15 mouse cellular contexts compared by ENCODE assay signal in the genomic region with DNA sequence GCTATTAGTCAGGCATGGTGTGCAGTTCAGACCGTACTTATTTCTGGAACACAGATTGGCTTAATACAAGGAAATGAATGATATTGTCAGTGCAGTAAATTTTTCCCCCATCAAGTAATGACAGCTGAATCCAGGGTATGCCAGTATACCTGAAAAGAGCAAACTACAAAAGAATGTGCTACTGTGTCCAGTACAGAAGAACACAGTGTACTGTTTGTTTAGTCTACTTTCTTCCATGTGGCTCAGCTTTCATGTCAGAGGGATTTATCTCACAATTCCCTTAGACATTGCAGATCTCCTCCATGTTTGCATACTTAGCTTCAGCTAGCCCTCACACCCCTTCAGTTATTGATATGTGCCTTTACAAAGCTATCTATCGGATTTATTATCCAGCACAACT.
"Had no signal": no experiment of that assay in that cellular context is flagged by ENCODE, and none has a peak within 500 bp of the region (broad histone marks: within the 10 kb centered on the region; RNA-seq: fewer than 3 reads in every experiment).

No protein-coding gene starts in this region.

- H3K9ac ChIP-seq: midbrain, embryonic 15.5 days; neural tube, embryonic 12.5 days had no signal

- DNase-seq: kidney, adult 18-20 months; kidney, postnatal 14 days; lung, adult 2 months; lung, postnatal 10 days; right cerebral cortex, postnatal 4 days; spleen, adult 18-20 months; thymus, postnatal 4 days had no signal

- H3K27ac ChIP-seq: left cerebral cortex, adult 2 months; limb, embryonic 10.5 days; macrophage; midbrain, embryonic 15.5 days; neural tube, embryonic 12.5 days had no signal

- H3K4me2 ChIP-seq: midbrain, embryonic 11.5 days; midbrain, embryonic 15.5 days; neural tube, embryonic 12.5 days had no signal

- ATAC-seq: inflammation-experienced regulatory T-cells, adult 6 months; midbrain, embryonic 15.5 days had no signal

- H3K27me3 ChIP-seq: megakaryocyte, embryonic 14.5 days; midbrain, embryonic 15.5 days; neural tube, embryonic 12.5 days had no signal

- H3K4me3 ChIP-seq: left cerebral cortex, adult 2 months; limb, embryonic 10.5 days; megakaryocyte, embryonic 14.5 days; midbrain, embryonic 15.5 days; neural tube, embryonic 12.5 days had no signal

- H3K9me3 ChIP-seq: limb, embryonic 10.5 days; midbrain, embryonic 15.5 days had no signal

- H3K4me1 ChIP-seq: neural tube, embryonic 12.5 days had no signal
